Mouse (Mus musculus) embryonic fibroblast, embryonic 13.5 days (primary cell): ENCODE data around the gene Cnnm4.

Source experiments
- CTCF ChIP-seq: IDR thresholded peaks from 2 replicates; pipeline ENCODE4 v1.5.1; 2011; ENCODE audit warnings: mild to moderate bottlenecking, control low read depth, low read length, moderate library complexity, borderline replicate concordance; ENCODE audit not compliant: insufficient read depth
- POLR2A ChIP-seq: IDR thresholded peaks from 2 replicates; pipeline ENCODE4 v1.6.1; 2011; ENCODE audit warnings: low read depth, mild to moderate bottlenecking, control low read depth, low read length, moderate library complexity

DNA sequence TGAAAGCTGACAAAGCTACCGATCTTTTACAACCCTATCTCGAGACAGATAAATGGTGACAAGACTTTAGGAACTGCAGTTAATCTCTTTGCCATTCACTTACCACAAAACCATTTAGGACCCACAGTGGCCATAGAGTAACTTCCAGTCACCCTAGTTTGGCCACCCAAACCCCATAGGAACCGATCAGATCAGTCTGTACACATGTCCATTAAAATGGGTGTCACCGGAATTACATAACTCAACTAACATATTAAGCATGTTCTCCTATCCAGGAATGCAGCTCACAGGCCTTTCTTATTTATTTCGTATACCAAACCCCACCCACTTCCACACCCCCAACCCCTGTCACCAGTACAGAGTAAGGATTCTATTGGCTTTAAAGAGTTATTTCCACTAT, 24.6 kb upstream of the Cnnm4 start:
- TF ChIP-seq POLR2A: no peak
- no peak for TF ChIP-seq CTCF
